Mouse (Mus musculus) small intestine, adult 2 months (tissue): ENCODE results near the gene Npm3.

ENCODE experiments used
- CTCF ChIP-seq: fragments of 200-500 bp; IDR thresholded peaks from 2 replicates; pipeline ENCODE4 v1.5.1; 2012; ENCODE audit warnings: low read depth, mild to moderate bottlenecking, control low read depth, inconsistent platforms, low read length, moderate library complexity, mixed read lengths; ENCODE audit not compliant: insufficient replicate concordance, insufficient read length; ENCODE audit errors: extremely low read depth
- POLR2A ChIP-seq: fragments of 200-500 bp; IDR thresholded peaks from 2 replicates; pipeline ENCODE4 v1.6.1; 2012; ENCODE audit warnings: low read depth, mild to moderate bottlenecking, control low read depth, inconsistent platforms, low read length, moderate library complexity

- no peak for TF ChIP-seq POLR2A
- no peak for TF ChIP-seq CTCF
Observed at GRCm38 (mm10) chr19:45725677-45726277, 23.6 kb downstream of the Npm3 start.
